Mouse (Mus musculus): ENCODE data around the gene Kcnd3.

Gene Kcnd3

DNA sequence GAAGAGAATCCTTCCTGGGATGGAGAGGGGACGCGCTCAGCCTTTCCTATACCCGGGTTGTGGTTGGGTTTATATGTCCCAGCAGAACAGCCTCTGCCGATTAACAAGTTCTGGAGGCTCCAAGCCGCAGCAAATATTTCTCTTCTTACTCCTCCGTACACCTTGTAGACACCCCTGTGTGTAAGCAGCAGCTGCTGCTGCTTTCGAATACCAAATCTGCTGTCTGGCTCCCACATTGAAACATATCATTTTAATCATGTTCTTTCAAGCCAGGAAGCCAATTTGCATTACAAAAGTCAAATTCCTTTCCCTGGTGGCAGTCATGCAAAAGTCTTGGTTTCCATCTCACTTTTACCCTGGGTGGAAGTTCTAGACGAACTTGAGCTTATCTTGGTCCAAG is 76.7 kb downstream of the Kcnd3 start:
- no peak for DNase-seq (ENCODE audit: low read depth, low spot score)

DNA sequence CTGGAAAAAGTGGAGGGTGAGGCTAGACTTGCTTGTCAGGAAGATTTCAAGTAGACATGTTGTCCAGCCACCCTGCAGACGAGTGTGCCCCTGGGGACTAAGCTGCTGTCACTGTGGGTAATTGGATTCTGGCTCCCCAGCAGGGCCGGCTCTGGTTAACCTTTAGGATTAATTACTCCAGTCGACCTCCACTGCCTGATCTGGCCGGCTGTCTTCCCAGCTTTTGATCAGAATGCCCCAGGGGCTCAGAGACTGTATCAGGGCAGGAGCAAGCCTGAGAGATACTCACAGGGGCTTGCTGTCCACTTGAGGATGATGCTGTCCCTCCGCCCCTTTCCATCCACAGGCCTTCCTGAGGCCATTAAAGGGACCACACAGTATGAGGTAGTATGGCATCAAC is 77.6 kb downstream of the Kcnd3 start:
- DNase-seq (ENCODE audit: low read depth, low spot score), result peak; percentile 13

DNA sequence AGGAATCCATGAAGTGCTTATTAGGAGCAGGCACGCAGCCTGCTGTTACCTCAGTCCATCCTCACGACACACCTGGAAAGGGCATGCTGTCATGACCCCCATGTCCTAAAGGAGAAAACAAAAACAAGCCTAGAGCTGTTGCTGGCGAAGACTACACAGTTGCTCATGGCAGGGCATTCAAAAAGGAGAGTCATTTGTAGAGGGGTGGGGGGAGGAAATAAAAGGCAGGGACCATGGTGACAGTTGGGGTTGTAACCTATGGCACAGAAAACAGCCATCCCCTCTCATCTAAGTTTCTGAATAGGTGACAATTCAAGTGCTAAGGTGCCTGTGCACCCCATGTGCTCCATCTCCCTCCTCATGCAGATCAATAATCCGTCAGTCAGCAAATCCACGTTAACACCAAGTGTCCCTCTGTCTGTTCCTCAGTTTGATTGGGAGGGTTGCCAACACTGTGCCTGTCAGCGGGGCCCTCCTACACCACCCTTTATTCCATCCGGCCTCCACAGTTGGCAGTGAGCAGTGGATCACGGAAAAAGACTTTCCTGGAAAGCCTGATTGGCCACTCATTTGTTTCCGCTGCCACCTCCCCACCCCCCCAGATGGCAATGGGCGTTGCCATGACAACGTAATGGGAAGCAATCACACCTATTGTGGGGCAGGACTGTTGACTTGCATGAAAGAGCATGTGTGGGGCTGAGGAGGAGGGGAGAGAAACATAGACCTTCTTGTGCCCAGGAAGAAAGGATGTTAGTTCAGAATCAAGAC is 78.4 kb downstream of the Kcnd3 start:
- no peak for DNase-seq (ENCODE audit: low read depth, low spot score)

DNA sequence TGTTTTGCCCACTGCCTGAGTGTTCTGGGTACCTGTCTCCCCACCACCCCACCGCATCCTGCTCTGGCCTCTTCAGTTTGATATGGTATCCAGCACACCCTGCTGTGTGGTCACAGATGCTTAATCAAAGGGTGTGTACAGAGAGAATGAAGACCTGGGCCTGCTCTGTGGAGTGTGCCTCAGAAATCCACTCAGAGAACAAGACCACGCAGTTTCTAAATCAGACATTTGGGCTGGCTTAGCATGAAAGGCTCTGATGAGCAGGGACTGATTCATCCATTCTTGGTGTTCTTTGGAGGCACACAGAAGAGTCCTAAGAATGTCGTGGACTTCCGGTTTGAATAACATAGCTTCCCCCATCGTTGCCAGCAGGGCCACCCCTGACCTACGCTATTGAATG is 86.3 kb downstream of the Kcnd3 start:
- no peak for DNase-seq (ENCODE audit: low read depth, low spot score)

DNA sequence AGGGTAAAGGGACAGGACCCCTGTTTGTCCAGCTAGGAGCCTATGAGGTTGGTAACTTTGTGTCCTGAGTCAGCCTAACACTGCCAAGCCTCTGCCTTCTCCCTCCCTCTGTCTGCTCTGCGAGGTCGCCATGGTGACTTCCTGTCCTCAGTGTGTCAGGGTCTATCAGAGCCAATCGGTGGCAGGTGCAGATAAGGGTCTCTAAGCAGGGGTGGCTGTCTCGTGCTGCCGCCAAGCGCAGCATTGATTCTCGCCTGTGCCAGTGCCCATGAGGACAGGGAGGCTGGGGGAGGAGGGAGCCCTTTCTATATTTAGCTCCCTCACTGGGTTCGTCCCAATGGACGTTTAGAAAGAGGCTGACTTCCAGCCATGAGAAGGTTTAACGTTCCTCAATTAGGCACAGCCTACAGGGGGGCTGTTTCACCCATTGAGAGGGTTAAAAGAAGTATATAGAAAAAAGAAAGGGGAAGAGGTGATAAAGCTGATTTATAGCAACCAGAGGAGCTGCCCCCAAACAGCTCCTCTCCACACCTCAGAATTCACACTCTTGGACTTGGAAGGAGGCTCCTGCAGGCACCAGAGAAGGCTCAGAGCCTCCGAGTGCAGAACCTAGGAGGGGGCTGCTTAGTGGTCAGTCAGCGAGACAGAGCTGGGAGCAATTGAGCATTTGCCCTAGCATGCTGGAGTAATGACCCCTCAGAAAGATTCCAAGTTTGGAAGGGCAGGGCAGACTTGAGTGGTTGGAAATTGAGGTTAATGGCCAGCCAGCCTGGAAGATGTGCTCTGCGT is 86.9 kb downstream of the Kcnd3 start:
- no peak for DNase-seq (ENCODE audit: low read depth, low spot score)

DNA sequence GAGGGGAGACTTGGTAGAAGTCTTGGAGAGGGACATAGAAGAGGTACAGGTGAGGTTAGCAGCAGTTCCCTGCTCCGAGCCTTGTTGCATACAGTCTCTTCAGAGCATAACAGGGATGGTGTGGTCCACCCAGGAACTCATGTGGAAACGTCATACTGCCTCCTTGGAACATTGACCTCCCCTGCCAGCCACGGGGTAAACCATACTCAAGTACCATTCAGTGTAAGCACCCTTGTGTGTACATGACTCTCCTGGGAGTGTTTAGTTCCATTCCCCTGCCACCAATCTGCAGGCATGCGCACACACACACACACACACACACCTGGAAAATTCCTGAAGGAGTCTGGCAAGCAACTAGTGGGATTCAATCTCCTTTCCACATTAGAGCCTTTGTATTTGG is 90.6 kb downstream of the Kcnd3 start:
- DNase-seq (ENCODE audit: low read depth, low spot score), result no peak

DNA sequence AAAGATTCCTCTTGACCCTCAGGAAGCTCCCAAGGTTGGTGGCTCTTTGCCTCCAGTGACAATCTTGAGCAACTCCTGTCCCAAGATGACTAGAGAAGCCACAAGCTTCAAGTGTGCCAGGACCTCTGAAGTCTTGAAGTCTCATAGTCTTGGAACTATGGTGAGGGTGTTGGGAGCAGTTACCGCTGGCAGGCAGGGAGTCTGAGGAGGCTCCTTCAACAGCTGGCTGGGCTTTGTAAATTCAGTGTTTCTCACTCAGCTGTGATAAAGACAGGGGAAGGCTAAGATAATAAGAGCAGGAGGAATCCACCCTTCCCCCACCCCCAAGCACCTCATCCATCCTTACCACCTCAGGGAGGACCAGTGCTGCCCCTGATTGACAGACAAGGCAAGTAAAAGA is 92.0 kb downstream of the Kcnd3 start:
- DNase-seq (ENCODE audit: low read depth, low spot score), result no peak

DNA sequence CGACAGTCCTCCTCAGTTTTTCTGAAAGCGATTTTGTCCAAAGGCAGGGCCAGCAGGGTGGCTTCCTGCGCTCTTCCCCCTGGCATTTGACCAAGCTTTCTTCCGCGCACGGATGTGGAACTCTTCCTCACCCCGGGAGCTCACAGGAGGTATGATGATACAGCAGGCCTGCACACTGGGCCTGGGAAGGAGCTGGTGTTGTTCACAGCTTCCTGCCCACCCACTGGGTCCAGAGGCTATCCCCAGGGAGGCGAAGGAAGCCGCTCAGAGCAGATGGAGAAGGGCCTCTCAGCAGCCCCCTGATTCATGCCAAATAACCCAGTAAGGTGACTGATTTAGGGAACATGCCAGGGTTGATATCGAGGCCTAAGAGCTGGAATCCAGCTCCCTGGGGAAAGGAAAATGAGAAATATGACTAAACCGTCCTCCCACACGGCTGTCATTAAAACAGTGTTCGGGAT is 94.5 kb downstream of the Kcnd3 start:
- no peak for DNase-seq (ENCODE audit: low read depth, low spot score)

DNA sequence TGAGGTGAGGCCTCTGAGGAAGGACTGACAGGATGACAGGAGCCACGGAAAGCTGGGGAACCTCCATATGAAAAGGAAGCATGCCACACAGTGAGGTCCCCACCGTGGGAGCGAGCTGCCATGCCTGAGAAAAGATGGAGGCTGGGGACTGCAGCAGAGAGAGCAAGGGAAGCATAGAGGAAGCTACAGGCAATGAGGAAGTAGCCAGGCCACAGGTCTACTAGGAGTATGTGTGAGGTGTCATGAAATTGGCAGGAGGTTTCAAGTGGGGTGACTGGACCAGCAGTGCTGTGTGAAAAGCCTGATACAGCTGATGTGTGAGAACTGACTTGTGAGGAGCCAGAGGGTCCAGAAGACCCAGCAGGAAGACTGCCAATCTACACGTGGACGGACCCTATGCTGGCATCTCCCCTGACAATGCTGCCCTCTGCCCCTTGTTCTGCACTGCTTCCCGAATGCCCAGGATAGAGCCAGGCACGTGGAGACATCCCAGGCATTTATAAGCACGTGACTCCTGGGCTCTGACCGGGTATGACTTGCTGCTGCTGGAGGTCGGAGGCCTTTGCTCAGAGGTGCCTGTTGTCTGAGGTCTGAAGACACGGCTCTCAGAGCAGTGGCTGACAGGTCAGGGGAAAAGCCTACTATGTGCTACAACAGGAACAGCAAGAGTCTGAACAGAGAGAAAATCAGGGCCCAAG is 96.1 kb downstream of the Kcnd3 start:
- DNase-seq (ENCODE audit: low read depth, low spot score), result no peak

DNA sequence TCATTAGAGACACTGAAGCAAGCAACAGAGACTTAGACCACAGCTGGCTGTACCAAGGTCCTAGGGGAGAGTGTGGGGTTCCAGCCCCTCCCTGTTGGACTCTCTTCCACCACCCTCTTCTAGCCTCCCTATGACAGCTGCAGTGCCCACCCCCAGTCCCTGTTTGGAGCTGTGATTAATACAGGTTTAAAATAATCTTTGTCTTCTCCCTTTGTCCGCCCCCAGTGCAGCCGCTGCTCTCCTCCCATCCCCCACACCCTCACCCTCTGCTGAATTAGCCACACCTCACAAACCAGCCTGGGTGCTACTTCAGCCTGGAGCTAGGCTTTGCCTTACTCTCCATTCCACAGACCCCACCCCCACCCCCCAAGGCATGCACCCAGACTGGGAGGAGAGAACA is 107.3 kb downstream of the Kcnd3 start:
- DNase-seq (ENCODE audit: low read depth, low spot score), result no peak

DNA sequence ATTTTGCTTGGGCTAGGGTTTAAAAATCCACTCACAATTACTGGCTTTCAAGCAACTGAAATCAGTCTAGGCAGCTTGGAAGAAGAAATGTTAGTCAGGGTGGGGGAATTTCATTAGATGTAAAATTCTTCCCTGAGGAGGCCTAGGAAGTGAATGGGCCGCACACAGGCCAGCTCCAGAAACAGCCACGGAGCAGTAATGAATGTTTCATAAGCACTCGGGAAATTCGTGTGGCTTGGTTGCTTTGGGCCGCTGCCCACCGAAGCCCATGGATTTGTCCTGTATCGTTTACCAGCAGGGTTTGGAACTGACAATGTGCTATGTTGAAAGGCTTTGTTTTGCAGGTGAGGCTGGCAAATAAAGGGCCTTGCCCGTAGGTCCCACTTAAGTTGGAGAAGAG is 114.8 kb downstream of the Kcnd3 start:
- no peak for DNase-seq (ENCODE audit: low read depth, low spot score)

DNA sequence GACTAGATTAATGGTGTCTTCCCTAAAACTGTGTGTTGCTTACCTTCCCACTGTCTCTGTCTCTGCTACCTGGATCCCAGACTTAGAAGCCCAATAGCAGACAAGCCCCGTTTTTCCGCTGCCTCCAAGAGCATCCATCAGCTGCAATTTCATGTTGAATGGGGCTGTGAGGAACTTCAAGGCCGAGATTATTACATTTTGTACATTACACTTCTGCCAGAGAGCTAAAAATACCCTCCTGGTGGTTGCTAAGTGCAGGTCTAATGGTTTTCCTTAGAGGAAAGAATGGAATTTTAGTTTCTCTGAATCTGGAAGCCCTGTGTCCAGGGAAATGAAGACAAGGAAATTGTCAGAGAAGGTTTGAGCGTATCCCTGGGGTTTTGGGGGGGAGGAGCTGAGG is 115.3 kb downstream of the Kcnd3 start:
- no peak for DNase-seq (ENCODE audit: low read depth, low spot score)

DNA sequence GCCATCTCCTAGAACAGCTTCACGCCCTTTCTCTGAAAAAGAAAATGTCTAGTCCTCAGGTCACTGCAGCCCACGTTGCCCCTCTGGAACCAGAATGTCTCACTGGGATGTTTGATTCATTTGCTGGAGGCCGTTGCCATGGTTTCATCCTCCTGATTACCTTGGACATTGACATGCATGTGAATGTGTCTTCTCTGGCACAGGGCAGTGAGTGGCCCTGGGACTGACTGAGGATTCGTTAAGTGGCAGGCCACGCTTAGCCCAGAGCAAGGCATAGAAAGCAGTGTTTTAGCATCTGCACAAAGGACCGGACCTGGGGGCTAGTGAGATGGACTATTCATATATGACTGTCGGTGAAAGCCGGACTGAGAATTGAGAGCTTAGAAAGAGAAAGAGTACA is 116.3 kb downstream of the Kcnd3 start:
- DNase-seq (ENCODE audit: low read depth, low spot score), result no peak

DNA sequence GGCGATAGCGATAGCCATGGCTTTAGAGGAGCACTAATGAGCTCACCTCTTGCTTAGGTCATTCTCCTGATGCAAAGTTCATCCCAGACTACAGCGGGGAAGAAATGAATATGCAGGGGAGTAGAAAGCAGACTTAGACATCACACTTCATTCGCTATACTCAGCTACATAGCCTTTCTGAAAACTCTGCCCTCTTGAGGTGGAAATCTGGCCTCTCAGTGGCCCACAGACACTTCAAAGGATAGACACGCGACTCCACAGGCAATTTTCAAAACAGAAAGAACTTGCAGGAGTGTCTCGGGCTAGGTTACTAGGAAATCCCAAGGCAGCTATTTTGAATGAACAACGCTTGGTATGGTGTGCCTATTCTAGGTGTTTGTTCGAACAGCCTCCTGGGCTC is 116.7 kb downstream of the Kcnd3 start:
- no peak for DNase-seq (ENCODE audit: low read depth, low spot score)

DNA sequence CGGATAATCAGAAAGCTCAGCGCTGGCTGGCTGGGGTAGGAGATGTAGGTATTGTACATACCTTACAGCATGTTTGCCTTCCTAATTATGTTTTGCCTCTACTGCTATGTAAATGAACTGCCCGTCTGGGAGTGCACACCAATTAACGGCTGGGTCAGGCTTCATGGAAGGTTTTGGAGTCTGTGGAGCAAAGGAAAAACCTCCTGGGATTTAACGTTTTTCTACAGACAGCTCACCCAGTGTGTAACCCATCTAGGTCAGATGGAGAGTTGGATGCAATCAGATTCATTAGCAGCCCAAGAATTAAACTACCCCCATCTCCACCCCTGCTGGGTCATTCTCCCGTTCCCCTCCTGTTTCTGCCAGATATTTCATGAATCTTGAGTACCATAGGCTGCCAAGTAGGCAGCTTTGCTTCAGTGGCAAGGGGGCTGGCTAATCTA is 117.2 kb downstream of the Kcnd3 start:
- DNase-seq (ENCODE audit: low read depth, low spot score), result no peak

DNA sequence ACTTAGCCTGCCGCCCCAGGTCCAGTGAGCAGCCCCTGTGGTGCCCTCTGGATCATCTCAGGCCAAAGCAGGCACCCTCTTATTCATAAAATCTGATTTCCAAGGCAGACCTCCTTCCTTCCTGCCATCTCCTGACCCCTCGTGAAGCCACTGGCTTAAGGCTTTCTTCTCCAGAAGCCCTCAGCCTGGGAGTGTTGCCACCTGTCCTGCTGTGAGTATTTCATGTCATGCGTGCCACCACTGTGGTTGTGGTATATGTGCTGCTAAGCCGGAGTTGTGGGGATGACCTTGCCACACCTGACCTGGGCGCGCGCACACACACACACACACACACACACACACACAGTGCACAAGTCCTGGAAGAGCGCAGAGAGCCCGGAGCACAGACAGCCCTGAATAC is 117.8 kb downstream of the Kcnd3 start:
- no peak for DNase-seq (ENCODE audit: low read depth, low spot score)

DNA sequence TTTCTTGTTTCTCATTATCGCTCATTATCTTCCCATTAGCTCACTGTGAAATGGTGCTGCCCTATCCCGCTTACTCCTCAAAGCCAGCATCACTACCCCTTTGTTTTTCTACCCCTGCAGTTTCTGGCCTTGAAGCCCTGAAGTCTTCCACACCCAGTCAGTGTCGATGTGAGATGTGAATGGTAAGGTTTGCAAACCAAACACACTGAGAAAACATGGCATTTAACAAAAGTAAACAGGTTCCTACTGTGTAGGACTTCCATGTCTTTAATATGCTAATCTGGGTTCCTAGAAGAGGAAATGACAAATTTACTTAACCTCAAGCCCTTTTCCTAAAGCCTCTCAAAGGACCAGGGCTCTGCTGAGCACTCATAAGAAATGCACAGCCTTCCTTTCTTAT is 118.7 kb downstream of the Kcnd3 start:
- no peak for DNase-seq (ENCODE audit: low read depth, low spot score)

DNA sequence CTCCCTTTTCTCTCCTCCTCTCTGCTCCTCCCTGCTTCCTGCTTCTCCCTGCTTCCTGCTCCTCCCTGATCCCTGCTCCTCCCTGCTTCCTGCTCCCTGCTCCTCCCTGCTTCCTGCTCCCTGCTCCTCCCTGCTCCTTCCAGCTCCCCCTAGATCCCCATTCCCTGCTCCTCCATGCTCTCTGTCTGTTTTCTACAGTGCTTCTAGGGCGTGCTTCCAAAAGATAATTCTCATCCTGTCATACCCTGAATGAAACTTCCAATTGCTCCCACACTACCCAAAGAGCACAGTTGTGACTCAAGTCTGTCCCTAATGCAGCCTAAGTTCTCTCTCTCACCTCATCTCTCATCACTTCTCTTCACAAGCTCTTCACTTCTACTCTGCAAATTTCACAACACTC is 119.8 kb downstream of the Kcnd3 start:
- no peak for DNase-seq (ENCODE audit: low read depth, low spot score)

DNA sequence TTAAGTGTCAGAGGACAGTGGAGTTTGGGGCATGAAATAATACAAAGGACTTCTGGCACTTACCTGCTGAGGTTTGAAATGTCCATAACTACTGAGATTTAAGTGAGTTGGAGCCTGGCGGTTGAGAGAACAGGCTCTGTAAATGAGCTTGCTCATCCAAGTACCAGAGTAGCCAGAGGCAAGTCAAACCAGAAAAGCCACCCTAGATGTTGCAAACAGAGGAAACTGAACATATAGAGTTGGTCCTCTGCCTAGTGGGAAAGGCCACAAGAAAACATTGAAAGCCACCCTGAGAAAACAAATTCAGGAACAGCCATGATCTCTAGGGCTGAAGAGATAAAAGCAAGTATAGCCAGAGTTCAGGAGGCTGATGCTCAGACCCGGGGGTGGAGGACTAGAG is 121.0 kb downstream of the Kcnd3 start:
- DNase-seq (ENCODE audit: low read depth, low spot score), result no peak

DNA sequence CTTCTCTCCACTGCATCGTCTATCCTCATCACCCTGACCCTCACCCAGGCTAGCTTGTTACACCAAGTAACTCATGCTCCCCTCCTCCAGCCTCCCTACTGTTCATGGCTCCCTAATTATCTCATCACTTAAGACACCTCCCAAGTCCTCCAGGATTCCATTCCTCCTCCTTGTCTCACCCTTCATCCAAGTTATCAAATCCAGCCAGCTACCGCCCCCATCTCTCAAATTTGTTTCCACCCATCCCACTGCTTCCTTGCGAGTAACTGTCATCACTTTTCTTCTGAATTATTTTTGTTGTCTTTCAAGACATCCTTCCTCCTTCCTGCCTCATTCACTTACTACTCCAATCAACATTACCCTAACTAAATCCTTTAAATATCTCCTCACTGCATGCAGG is 126.2 kb downstream of the Kcnd3 start:
- no peak for DNase-seq (ENCODE audit: low read depth, low spot score)

DNA sequence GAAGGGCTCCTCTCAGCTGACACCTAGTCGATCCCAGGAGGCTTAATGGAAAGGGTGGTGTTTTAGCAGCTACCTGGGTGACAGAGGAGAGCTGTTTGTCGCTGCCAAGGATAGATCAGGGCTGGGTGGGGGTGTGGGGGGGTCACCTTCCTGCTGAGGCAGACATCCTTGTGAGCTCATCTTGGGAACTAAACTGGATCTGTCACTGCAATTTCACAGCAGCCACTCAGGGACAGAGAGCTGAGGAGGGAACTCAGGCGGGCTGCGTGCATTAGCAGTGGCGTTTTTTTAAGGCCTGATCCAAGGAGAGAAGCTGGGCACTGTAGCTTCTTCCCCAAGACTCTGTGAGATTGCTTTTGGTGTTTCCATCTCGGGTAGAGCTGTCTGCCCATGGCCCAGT is 129.0 kb downstream of the Kcnd3 start:
- no peak for DNase-seq (ENCODE audit: low read depth, low spot score)

DNA sequence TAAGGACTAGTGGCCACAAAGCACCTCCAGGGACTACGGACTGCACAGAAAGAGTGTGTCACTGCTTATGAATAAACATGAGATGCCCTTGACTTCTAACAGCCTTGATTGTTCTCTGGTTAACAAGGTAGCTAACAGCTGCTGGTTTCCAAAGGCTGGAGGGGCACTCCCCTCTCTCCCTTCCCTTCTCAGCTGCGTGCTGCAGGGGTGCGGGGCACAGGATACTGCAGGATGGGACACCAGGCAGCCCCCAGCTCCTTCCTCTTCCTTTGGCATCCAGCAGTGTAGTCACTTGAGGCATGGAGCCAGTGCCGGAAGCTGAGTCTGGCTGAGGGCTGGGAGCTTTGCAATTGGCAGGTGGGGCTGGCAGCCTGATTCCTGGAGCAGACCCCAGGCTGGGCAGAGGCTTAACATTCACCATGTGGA is 133.6 kb downstream of the Kcnd3 start:
- no peak for DNase-seq (ENCODE audit: low read depth, low spot score)

Data from retina, adult 2 months (tissue).